Mouse (Mus musculus) left cerebral cortex, adult 2 months (tissue): Measurements from ENCODE around the gene Kcp. TPM values are rescaled to one million over a fixed set of nuclear protein-coding genes. Genes with fewer than 3 reads are reported as not detected.

Experiments used
- DNase-seq, 2 experiments: peaks; one replicate each; pipeline ENCODE4 v3.0.0; 2021 to 2022; ENCODE audit warnings: low spot score in 2 of 2, mixed read lengths in 1 of 2; ENCODE audit errors: extremely low spot score in 1 of 2
- H3K27ac ChIP-seq: fragments of 200-600 bp; 2 replicates; pipeline ENCODE4 v1.8.1; 2022
- H3K4me3 ChIP-seq: fragments of 200-600 bp; 2 replicates; pipeline ENCODE4 v1.8.1; 2022
- CTCF ChIP-seq: fragments of 200-600 bp; IDR thresholded peaks from 2 replicates; pipeline ENCODE4 v1.8.1; 2022; ENCODE audit warnings: antibody characterized with exemption, mild to moderate bottlenecking, moderate library complexity
- intact Hi-C: fragments of 180-260 bp; cut with DNase I; formaldehyde crosslinking; loops from one replicate; pipeline ENCODE4 v1.15.1; 2025
- total RNA-seq, 2 experiments: library from RNA; stranded (reverse); gene quantifications; 2 replicates each; pipeline ENCODE4 v1.2.3; 2021

The Kcp gene
- total RNA-seq, 2 experiments from 2014 or later: 1.1 to 2.2 TPM

DNA sequence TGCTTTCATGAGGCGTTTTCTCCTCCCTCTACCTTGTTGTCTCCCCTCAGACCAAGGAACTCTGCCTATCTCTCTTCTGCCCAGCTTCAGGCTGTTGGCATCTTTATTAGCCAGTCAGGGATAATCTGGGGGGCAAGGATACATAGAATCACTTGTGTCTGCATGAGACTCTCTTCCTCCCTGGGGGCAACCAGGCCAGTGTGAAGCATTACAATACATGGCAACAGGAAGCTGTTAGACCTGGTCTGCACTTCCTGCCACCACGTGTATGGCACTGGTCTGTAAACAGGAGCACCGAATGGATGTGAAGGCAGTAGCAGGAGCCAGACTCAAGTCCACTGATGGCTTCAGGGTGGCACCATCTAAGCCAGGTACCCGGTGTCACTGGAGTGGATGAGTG, 22.3 kb upstream of the Kcp start:
- Histone ChIP-seq H3K27ac (no peak overlapping the region), H3K4me3 (no peak overlapping the region)
- no peak for TF ChIP-seq CTCF
- intact Hi-C loops: no loop called here
- DNase-seq: no peak

DNA sequence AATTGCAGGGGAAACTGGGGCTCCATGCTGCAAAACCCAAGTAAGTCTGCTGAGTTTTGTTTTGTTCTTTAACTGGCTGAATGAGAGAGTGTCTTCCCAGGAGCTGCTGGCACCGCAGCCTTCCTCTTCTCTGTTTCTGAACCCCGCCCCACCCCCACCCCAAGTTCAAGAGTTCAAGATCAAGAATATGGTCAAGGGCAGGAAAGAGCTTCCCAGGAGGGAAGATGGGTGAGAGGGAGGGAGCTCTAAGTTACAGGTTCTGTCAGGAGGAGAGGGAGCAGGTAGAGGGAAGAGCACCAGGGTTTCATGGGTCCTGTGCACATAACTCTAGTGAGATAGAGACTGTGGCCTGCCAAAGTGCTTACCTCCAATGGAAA, 21.7 kb upstream of the Kcp start:
- no peak for TF ChIP-seq CTCF
- no peak overlapping the region for H3K27ac ChIP-seq
- DNase-seq: no peak
- intact Hi-C loops: no loop called here
- H3K4me3 ChIP-seq: no peak overlapping the region

DNA sequence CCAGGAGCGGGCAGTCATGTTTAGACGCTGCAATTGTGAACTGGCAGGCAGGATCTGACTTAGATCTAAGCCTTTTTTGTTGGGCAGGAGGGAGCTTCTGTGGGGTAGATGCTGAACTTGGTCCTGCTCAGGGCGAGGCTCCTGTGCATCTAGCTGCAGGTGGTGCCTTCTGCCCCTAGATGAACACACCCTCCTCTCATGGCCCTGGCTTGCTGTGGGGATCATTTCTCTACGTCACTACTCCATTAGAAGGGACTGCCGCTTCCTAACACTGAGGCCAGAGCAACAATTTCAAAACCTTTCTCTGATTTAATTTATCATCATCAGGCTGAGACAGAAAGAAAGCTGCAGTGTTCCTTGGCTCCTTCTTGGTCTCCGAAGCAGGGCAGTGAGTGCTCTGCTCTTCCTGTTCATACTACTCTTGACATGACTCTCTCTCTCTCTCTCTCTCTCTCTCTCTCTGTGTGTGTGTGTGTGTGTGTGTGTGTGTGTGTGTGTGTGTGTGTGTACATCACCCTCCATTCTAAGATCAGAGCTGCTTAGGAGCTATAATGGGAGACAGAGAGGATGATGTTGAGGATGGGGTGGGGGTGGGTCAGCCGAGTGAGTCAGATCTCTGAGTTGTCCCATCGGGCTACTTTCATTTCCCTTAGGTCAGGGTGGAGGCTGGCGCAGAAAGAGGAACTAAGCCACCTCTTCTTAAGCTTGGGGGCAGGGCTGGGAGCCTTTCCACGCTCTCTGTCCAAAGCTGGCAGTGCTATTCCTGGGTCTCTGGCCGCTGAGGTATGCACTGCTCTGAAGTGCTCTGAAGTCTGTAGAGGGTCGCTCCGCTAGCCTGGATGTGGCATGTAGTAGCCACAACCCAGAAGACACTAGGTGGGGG, 21.1 kb upstream of the Kcp start:
- intact Hi-C loops: no loop called here
- no peak for DNase-seq
- H3K4me3 ChIP-seq: no peak overlapping the region
- TF ChIP-seq CTCF: no peak
- H3K27ac ChIP-seq: no peak overlapping the region

DNA sequence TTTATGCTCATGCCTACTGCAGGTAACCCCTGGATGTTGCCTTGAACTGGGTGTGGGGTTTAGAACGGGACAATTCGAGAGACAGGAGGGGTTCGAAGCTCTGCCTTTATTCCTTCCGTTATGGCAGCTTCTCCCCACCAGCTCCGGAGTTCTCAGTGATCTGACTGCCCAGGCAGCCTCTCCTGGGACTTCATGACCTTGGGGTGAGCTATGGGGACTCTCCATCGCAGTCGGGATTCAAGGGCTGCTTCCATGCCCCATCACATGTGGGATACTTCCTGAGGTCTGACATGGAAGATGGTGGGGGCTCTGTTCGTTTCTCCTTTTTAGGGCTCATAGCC, 20.4 kb upstream of the Kcp start:
- DNase-seq: no peak
- intact Hi-C loops: no loop called here
- Histone ChIP-seq H3K27ac (no peak overlapping the region), H3K4me3 (no peak overlapping the region; the same call in 1 of the 2 replicates)
- no peak for TF ChIP-seq CTCF

DNA sequence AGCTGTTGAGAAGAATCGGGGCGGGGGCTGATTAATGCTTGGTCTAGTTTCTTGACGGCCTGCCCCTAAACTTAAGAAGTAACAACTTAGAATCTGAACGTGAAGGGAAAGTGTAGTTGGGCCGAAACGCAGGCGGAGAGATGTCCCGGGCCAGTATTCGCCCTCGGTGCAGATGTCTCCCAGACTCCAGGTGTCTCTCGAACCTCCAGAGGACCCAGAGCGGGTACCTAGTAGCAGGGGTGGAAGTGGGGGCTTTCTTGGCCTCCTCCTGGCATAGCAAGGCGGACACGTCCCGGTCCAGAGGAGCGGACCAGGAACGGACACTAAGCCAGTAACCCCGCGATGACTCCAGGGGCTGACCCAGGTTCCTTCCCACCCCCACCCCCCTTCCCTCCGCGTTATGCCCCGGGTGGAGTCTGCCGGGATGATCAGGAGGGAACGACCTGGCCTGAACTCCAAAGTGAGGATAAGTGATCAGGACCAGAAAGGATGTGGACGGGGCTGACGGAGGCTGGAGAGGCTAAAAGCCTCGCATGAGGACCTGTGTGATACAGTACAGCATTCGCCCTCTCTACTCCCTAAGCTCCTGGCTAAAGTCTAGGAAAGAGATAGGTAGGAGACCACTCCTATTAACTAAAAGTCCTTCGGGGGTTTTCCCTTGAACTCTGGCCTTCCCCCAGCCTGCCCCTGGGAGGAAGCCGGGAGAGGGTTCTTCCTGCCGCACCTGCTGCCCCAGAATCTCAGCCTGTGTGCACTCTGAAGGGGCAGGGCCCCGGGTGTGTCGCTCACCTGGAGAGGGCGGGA, 19.8 kb upstream of the Kcp start:
- Histone ChIP-seq H3K4me3 (peak overlapping the region; percentile 48), H3K27ac (no peak overlapping the region)
- no peak for DNase-seq
- TF ChIP-seq CTCF: no peak
- intact Hi-C loops: no loop called here

DNA sequence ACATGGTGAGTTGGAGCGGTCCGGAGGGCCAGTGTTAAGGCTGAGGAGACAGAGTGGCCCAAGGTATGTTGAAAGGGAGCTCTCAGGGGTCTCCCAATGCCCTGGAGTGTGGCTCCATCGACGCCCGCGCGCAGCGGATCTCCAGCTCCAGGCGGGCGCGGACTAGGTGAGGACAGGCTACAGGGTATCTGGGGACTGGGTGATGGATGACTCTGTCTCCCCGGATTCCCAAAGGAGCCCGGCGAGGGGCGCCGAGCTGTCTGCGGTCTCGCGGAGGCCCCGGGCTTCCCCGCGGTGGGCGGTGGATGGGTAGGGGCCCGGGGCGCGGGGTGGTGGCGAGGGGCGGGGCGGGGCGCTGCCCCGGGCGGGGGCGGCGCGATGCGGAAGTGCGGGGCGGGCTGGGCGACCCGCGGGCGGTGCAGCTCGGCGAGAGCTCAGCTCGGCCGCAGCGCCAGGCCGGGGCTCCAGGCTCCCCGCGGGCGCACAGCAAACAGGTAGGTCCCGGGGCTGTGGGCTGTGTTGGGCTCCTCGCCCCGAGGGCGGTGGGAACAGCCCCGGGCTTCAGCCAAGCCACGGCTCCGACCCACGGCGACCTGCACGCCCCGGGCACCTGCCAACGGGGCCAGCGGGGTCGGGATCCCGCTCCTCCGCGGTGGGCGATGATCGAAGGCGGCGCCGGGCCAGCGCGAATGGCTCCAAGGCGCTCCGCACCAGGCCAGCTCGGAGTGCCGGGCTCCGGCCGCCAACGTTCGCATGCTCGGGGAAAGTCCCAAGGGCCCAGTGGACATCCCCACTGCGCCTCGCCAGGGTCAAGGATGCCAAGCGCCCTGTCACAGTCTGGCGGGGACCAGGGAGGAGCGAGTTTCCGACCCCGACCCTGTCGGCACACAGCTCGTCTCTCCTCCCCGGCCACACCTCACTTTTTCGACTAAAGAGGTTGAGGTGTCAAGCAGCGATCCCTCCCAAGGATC, 18.8 kb upstream of the Kcp start, which contains the start of gene Irf5:
Gene Irf5, plus strand, starts transcription at position 345 of the 971 bp plus-strand sequence.
- Histone ChIP-seq H3K4me3 (peak within 1 kb of the TSS; percentile 48), H3K27ac (peak within 1 kb of the TSS; percentile 28; the same call in 1 of the 2 replicates)
- no peak for TF ChIP-seq CTCF
- intact Hi-C loops: no loop called here
- DNase-seq: no peak

DNA sequence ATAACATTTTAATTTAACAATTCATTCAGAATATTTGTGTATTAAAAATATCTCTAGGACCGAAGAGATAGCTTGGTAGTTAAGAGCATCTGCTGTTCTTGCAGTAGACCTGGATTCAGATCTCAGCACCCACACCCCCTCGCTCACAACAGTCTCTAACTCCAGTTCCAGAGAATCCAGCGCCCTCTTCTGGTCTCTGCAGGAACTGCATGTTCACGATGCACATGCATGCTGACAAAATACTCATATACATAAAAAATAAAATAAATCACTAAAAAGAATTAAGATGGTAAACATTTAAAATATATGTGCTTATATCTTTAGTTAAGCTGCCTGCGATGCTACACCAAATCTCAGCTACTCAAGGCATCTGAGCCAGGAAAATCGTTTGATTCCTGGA, 17.5 kb upstream of the Kcp start:
- Histone ChIP-seq H3K4me3 (no peak overlapping the region), H3K27ac (no peak overlapping the region)
- intact Hi-C loops: no loop called here
- DNase-seq: no peak
- TF ChIP-seq CTCF: peak; percentile 41

DNA sequence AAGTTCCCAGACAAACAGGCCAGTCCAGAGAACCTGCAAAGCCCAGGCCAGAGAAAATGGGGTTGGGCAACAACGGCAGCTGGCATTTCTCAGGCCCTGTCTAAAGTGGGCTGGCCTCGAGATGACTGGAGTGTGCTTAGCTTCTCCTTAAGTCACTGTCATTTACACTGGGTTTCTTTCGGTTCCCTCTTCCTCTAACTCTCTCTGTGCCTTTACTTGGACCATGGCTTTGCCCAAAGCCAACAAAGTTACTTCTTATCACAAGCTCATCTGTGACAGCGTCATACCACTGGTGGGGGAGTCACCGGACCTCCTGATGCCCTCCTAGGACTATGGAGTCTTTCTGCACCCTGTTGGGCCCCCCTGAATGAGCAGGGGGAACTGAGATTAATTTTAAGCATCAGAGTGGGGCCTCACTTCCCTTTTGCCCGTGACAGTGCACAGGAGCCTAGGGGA, 16.3 kb upstream of the Kcp start:
- intact Hi-C loops: no loop called here
- no peak for TF ChIP-seq CTCF
- no peak overlapping the region for H3K4me3 ChIP-seq
- DNase-seq: no peak
- no peak overlapping the region for H3K27ac ChIP-seq

DNA sequence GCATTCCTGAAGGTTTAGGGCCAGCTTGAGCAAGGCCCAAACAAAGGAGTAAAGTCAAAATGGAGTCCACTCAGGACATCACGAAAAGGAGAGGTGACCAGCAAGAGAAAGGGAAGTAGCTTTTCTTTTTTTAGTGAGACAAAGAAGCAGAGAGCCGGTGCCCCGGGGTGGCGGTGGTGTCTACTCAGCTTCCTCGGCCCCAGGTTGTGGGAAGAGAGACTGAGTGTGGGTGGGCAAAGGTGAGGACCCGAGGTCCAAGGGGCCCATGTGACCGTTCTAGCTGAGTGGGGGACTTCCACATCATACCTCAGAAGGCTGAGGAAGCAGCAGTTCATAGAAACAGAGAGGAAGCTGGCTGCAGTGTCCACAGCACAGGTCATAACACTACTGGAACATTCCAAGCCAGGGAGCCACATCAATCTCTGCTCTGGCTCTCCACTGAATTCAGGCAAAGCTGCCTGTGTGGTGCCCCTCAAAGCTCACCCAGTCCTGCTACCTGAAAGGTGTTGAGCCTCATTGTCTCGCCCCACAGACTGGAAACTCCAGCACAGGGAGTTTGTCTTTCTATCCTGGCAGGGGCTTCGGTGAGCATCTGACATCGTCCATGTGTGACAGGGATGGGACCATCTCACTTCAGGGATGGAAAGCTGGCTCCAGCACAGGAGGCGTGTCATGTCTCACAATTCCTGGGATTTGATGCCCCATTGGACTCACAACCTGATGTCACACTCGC, 15.7 kb upstream of the Kcp start:
- intact Hi-C loops: no loop called here
- Histone ChIP-seq H3K4me3 (no peak overlapping the region), H3K27ac (peak overlapping the region; percentile 40; the same call in 1 of the 2 replicates)
- no peak for TF ChIP-seq CTCF
- no peak for DNase-seq

DNA sequence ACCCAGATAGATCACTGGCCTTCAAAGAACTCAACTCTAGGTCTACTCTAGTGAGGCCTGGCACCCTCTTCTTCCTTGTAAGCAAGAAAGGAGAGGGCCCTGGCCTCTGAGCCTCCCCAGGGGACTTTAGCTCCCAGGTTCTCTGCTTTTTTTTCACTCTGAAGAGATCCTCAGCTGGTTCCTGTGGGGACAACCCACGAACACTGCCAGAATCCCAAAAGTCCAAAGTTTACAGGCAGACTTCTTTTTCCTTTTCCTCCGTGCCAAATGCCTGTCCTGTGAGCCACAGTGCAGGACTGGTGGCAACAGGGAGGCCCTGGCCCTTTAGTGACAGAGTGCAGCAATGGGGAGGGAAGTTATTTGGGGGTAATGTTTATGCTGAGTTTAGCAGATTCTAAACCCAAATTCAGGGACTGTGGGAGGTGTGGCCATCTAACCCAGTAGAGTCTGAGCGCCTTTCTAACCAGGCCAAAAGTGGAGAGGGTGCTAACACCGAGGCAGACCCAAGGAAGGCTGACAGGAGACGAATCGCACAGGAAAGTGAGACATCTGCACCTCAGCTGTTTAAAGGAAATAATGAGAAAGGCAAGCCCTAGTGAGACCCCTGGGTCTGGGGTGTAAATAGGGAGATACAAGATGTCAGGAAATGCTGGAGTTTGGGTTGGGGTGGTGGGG, 15.0 kb upstream of the Kcp start:
- intact Hi-C loops: no loop called here
- H3K27ac ChIP-seq: peak overlapping the region; percentile 40; the same call in 1 of the 2 replicates
- no peak for TF ChIP-seq CTCF
- H3K4me3 ChIP-seq: no peak overlapping the region
- DNase-seq: no peak
